Mouse (Mus musculus): ENCODE measurements at regions not wholly inside any gene's neighbourhood (a gene's known extent, or its start where the extent isn't known, plus 50 kb on each side); places are given as distances from the start of the nearest gene placed in this dataset.

GRCm38 (mm10) chr8:87094685-87095084 is 209.6 kb upstream of the N4bp1 start:
- TF ChIP-seq CTCF (conservative IDR thresholded peaks at IDR 0.05; ENCODE audit: insufficient read depth, insufficient read length, low read depth, low read length) (no peak), POLR2A (IDR thresholded peaks at IDR 0.05; ENCODE audit: low read depth, low read length) (no peak)
- Histone ChIP-seq H3K36me3 (ENCODE audit: control insufficient read depth, insufficient read depth, low read length) (no peaks in the 10 kb centered on the region), H3K27me3 (replicated peaks; ENCODE audit: control insufficient read depth, insufficient read depth, low read length) (no peaks in the 10 kb centered on the region), H3K4me1 (ENCODE audit: control insufficient read depth, insufficient read depth, low read length) (no peaks in the 10 kb centered on the region), H3K27ac (ENCODE audit: insufficient read depth, low read depth, low read length) (no peak overlapping the region), H3K4me3 (ENCODE audit: insufficient read depth, low read depth, low read length) (no peak overlapping the region)
- no peak for DNase-seq
- WGBS: 71% methylated on average over 4 of the region's 4 CpGs

GRCm38 (mm10) chr8:87093716-87094115 is 208.7 kb upstream of the N4bp1 start:
- H3K27me3 ChIP-seq (replicated peaks; ENCODE audit: control insufficient read depth, insufficient read depth, low read length): no peaks in the 10 kb centered on the region
- no peak for TF ChIP-seq POLR2A (IDR thresholded peaks at IDR 0.05; ENCODE audit: low read depth, low read length)
- no peak for DNase-seq
- WGBS: 57% methylated on average over 10 of the region's 10 CpGs
- no peaks in the 10 kb centered on the region for H3K36me3 ChIP-seq (ENCODE audit: control insufficient read depth, insufficient read depth, low read length)
- no peak overlapping the region for H3K4me3 ChIP-seq (ENCODE audit: insufficient read depth, low read depth, low read length)
- no peaks in the 10 kb centered on the region for H3K4me1 ChIP-seq (ENCODE audit: control insufficient read depth, insufficient read depth, low read length)
- no peak overlapping the region for H3K27ac ChIP-seq (ENCODE audit: insufficient read depth, low read depth, low read length)

GRCm38 (mm10) chr8:87093081-87093480 is 208.0 kb upstream of the N4bp1 start:
- Histone ChIP-seq H3K4me3 (ENCODE audit: insufficient read depth, low read depth, low read length) (no peak overlapping the region), H3K4me1 (ENCODE audit: control insufficient read depth, insufficient read depth, low read length) (no peaks in the 10 kb centered on the region), H3K36me3 (ENCODE audit: control insufficient read depth, insufficient read depth, low read length) (no peaks in the 10 kb centered on the region), H3K27me3 (replicated peaks; ENCODE audit: control insufficient read depth, insufficient read depth, low read length) (no peaks in the 10 kb centered on the region), H3K27ac (ENCODE audit: insufficient read depth, low read depth, low read length) (no peak overlapping the region)
- 62% methylated on average over 5 of the region's 5 CpGs for WGBS
- DNase-seq: no peak
- TF ChIP-seq CTCF (conservative IDR thresholded peaks at IDR 0.05; ENCODE audit: insufficient read depth, insufficient read length, low read depth, low read length) (no peak), POLR2A (IDR thresholded peaks at IDR 0.05; ENCODE audit: low read depth, low read length) (no peak)

GRCm38 (mm10) chr8:87087451-87088095 is 202.5 kb upstream of the N4bp1 start:
- peak; percentile 7 for DNase-seq
- Histone ChIP-seq H3K4me1 (ENCODE audit: control insufficient read depth, insufficient read depth, low read length) (no peaks in the 10 kb centered on the region), H3K27ac (ENCODE audit: insufficient read depth, low read depth, low read length) (no peak overlapping the region), H3K36me3 (ENCODE audit: control insufficient read depth, insufficient read depth, low read length) (no peaks in the 10 kb centered on the region), H3K4me3 (ENCODE audit: insufficient read depth, low read depth, low read length) (no peak overlapping the region), H3K27me3 (replicated peaks; ENCODE audit: control insufficient read depth, insufficient read depth, low read length) (no peaks in the 10 kb centered on the region)
- WGBS: 44% methylated on average over 9 of the region's 9 CpGs
- no peak for TF ChIP-seq CTCF (conservative IDR thresholded peaks at IDR 0.05; ENCODE audit: insufficient read depth, insufficient read length, low read depth, low read length)

GRCm38 (mm10) chr8:87078260-87078659 is 193.2 kb upstream of the N4bp1 start:
- DNase-seq: no peak
- WGBS: 37% methylated on average over 6 of the region's 6 CpGs
- no peaks in the 10 kb centered on the region for H3K36me3 ChIP-seq (ENCODE audit: control insufficient read depth, insufficient read depth, low read length)
- no peaks in the 10 kb centered on the region for H3K27me3 ChIP-seq (replicated peaks; ENCODE audit: control insufficient read depth, insufficient read depth, low read length)
- no peak overlapping the region for H3K27ac ChIP-seq (ENCODE audit: insufficient read depth, low read depth, low read length)
- no peaks in the 10 kb centered on the region for H3K4me1 ChIP-seq (ENCODE audit: control insufficient read depth, insufficient read depth, low read length)
- H3K4me3 ChIP-seq (ENCODE audit: insufficient read depth, low read depth, low read length): no peak overlapping the region
- no peak for TF ChIP-seq CTCF (conservative IDR thresholded peaks at IDR 0.05; ENCODE audit: insufficient read depth, insufficient read length, low read depth, low read length)
- TF ChIP-seq POLR2A (IDR thresholded peaks at IDR 0.05; ENCODE audit: low read depth, low read length): no peak

- H3K4me3 ChIP-seq (ENCODE audit: insufficient read depth, low read depth, low read length): no peak overlapping the region
- no peak for DNase-seq
- no peaks in the 10 kb centered on the region for H3K27me3 ChIP-seq (replicated peaks; ENCODE audit: control insufficient read depth, insufficient read depth, low read length)
- H3K4me1 ChIP-seq (ENCODE audit: control insufficient read depth, insufficient read depth, low read length): no peaks in the 10 kb centered on the region
- 88% methylated on average over 4 of the region's 4 CpGs for WGBS
- H3K27ac ChIP-seq (ENCODE audit: insufficient read depth, low read depth, low read length): no peak overlapping the region
- TF ChIP-seq CTCF (conservative IDR thresholded peaks at IDR 0.05; ENCODE audit: insufficient read depth, insufficient read length, low read depth, low read length) (no peak), POLR2A (IDR thresholded peaks at IDR 0.05; ENCODE audit: low read depth, low read length) (no peak)
- H3K36me3 ChIP-seq (ENCODE audit: control insufficient read depth, insufficient read depth, low read length): no peaks in the 10 kb centered on the region
Measured at GRCm38 (mm10) chr8:87075921-87076320, 190.9 kb upstream of the N4bp1 start.

- H3K36me3 ChIP-seq (ENCODE audit: control insufficient read depth, insufficient read depth, low read length): no peaks in the 10 kb centered on the region
- no peak overlapping the region for H3K27ac ChIP-seq (ENCODE audit: insufficient read depth, low read depth, low read length)
- H3K4me3 ChIP-seq (ENCODE audit: insufficient read depth, low read depth, low read length): no peak overlapping the region
- no peak for DNase-seq
- H3K4me1 ChIP-seq (ENCODE audit: control insufficient read depth, insufficient read depth, low read length): no peaks in the 10 kb centered on the region
- H3K27me3 ChIP-seq (replicated peaks; ENCODE audit: control insufficient read depth, insufficient read depth, low read length): no peaks in the 10 kb centered on the region
- TF ChIP-seq CTCF (conservative IDR thresholded peaks at IDR 0.05; ENCODE audit: insufficient read depth, insufficient read length, low read depth, low read length) (no peak), POLR2A (IDR thresholded peaks at IDR 0.05; ENCODE audit: low read depth, low read length) (no peak)
Measured at GRCm38 (mm10) chr8:87071224-87071623, 186.2 kb upstream of the N4bp1 start.

GRCm38 (mm10) chr8:87067106-87067505 is 182.0 kb upstream of the N4bp1 start:
- no peak overlapping the region for H3K27ac ChIP-seq (ENCODE audit: insufficient read depth, low read depth, low read length)
- TF ChIP-seq POLR2A (IDR thresholded peaks at IDR 0.05; ENCODE audit: low read depth, low read length) (no peak), CTCF (conservative IDR thresholded peaks at IDR 0.05; ENCODE audit: insufficient read depth, insufficient read length, low read depth, low read length) (no peak)
- no peak for DNase-seq
- no peaks in the 10 kb centered on the region for H3K27me3 ChIP-seq (replicated peaks; ENCODE audit: control insufficient read depth, insufficient read depth, low read length)
- H3K4me3 ChIP-seq (ENCODE audit: insufficient read depth, low read depth, low read length): no peak overlapping the region
- no peaks in the 10 kb centered on the region for H3K36me3 ChIP-seq (ENCODE audit: control insufficient read depth, insufficient read depth, low read length)
- no peaks in the 10 kb centered on the region for H3K4me1 ChIP-seq (ENCODE audit: control insufficient read depth, insufficient read depth, low read length)
